Mouse (Mus musculus) G1E (cell line): Measurements from ENCODE around the gene B130006D01Rik. TPM values are rescaled to one million over a fixed set of nuclear protein-coding genes. Genes with fewer than 3 reads are reported as not detected.

ENCODE experiments used
- ATAC-seq: 2 replicates; pipeline ENCODE4 v1.8.0; 2016; ENCODE audit warnings: mild to moderate bottlenecking; ENCODE audit not compliant: insufficient number of reproducible peaks, poor library complexity, low FRiP score, severe bottlenecking; ENCODE audit errors: extremely low read depth
- DNase-seq: peaks from one replicate; pipeline ENCODE4 v3.0.0; 2012; ENCODE audit warnings: low spot score
- H3K27me3 ChIP-seq: 2 replicates; pipeline ENCODE4 v1.6.1; 2012; ENCODE audit warnings: mild to moderate bottlenecking, low read length, inconsistent platforms; ENCODE audit not compliant: insufficient read depth
- H3K36me3 ChIP-seq: replicated peaks from 2 replicates; pipeline ENCODE3; 2012; ENCODE audit warnings: mild to moderate bottlenecking, inconsistent platforms
- H3K4me1 ChIP-seq: 2 replicates; pipeline ENCODE4 v1.6.1; 2012; ENCODE audit warnings: low read depth, low read length, inconsistent platforms, mixed read lengths; ENCODE audit not compliant: insufficient read depth
- H3K4me3 ChIP-seq: 2 replicates; pipeline ENCODE4 v1.5.1; 2012; ENCODE audit warnings: low read depth, mild to moderate bottlenecking, inconsistent platforms, low read length, moderate library complexity, mixed read lengths
- H3K9me3 ChIP-seq: replicated peaks from 2 replicates; pipeline ENCODE4 v1.6.1; 2012; ENCODE audit warnings: inconsistent platforms
- CTCF ChIP-seq: IDR thresholded peaks from 2 replicates; pipeline ENCODE4 v1.5.1; 2012; ENCODE audit warnings: low read depth, low read length, inconsistent platforms, mixed read lengths
- GATA1 ChIP-seq: IDR thresholded peaks from 2 replicates; pipeline ENCODE4 v1.6.1; 2012; ENCODE audit warnings: borderline replicate concordance, low read length, inconsistent platforms, mixed read lengths
- GATA2 ChIP-seq: IDR thresholded peaks from 2 replicates; pipeline ENCODE4 v1.6.1; 2012; ENCODE audit warnings: low read depth, low read length, inconsistent platforms, borderline replicate concordance
- POLR2AphosphoS5 ChIP-seq: IDR thresholded peaks from 2 replicates; pipeline ENCODE4 v1.6.1; 2012; ENCODE audit warnings: low read depth, low read length, inconsistent platforms; ENCODE audit not compliant: insufficient replicate concordance
- TAL1 ChIP-seq: conservative IDR thresholded peaks from 2 replicates; pipeline ENCODE4 v1.6.1; 2012; ENCODE audit warnings: low read depth, low read length, inconsistent platforms, mixed read lengths
- polyA plus RNA-seq: library from polyadenylated mRNA; stranded (reverse); fragments of >175 nt; gene quantifications from 2 replicates; pipeline ENCODE4 v1.2.3, GENCODE M21; 2012
- total RNA-seq, 2 experiments: library from RNA; stranded (forward) in 1 of 2; stranded (reverse) in 1 of 2; fragments of 200-1000 nt in 1 of 2; fragments of >200 nt in 1 of 2; fragmentation: Nextera tagmentation in 1 of 2; gene quantifications; 2 replicates each; pipeline ENCODE4 v1.2.3; 2014 to 2017

The B130006D01Rik gene
- total and polyA plus RNA-seq, 3 experiments, result 0.02 to 28.1 (median 9.0) TPM

DNA sequence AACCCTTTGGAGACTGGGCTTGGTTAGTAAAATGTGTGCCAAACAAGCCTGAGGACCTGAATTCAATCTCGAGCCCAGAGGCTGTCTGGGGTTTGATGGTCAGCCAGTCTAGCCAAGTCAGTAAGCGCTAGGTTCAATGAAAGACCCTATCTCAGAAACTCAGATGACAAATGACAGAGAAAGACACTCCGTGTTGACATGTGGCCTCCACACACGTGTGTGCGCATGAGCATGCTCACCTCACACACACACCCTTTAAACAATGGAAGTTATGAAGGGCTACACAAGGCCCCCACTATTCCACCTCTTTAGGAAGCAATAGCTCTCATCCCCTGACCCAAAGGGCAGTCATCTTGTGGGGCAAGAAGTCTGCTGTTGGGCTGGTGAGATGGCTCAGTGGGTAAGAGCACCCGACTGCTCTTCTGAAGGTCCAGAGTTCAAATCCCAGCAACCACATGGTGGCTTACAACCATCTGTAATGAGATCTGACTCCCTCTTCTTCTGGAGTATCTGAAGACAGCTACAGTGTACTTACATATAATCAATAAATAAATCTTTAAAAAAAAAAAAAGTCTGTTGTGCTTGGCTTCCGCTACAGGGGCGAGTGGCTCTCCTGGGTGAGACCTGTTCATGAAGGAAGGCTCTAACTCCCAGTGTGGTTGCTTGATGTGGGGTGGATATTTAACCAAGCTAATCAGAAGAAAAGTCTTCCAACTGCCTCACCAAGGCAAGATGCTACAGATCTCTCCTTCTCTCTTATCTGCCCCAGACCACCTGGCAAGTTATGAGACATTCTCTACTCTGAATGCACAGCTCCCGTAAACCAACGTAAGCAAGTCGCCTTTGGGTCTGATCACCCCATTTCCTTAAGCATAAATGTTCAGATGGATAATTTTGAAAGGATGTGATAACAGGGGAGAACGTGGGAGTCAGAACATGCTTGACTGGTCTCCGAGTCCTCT is 22.3 kb upstream of the B130006D01Rik start:
- ATAC-seq (peak; percentile 90), DNase-seq (peak; percentile 61)
- peaks cover 28% of the 10 kb centered on the region for H3K36me3 ChIP-seq
- peaks cover 77% of the 10 kb centered on the region for H3K4me1 ChIP-seq
- no peak for TF ChIP-seq GATA1
- TF ChIP-seq POLR2AphosphoS5, result no peak
- peak; percentile 92 for TF ChIP-seq TAL1
- H3K27me3 ChIP-seq, result no peaks in the 10 kb centered on the region
- H3K9me3 ChIP-seq, result peaks cover 25% of the 10 kb centered on the region
- no peak overlapping the region; the same call in 1 of the 2 replicates for H3K4me3 ChIP-seq

DNA sequence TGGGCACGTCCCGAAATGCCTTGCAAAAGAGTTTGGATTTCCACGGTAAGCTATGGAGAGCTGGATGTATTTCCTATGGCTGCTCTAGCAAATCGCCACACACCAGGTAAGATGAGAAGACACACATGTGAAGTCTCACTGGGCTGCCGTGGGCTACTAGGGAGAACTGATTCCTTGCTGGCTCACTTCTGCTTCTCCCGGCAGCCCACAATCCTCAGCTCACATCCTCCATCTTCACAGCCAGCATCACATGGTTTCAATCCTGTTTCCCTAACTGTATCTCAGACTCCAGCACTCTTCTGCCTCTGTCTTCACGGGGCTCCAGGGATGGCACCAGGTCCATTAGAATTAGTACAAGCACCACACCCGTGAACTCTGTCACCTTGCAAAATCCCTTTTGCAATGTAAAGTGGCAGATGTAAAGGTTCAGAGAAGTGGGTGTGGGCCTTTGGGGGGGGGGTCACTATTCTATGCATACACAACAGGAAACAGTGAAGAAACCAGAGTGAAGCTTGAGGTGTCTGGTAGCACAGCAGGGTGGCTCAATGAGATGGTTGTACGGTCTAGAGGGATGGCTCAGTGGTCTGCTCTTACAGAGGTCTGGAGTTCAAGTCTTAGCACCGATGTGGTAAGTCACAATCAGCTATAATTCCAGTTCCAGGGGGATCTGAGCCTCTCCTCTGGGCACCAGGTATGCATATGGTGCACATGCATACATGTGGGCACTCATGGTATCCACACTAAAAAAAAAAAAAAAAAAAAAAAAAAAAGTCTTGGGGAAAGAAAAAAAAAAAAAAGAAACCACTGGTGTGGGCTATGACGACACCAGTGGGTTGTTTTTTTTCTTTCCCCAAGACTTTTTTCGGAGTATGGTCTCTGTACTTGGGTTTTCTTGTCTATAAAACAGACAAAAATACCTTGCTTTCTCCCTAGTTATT is 19.1 kb upstream of the B130006D01Rik start:
- H3K27me3 ChIP-seq, result no peaks in the 10 kb centered on the region
- H3K4me1 ChIP-seq, result peaks cover 77% of the 10 kb centered on the region
- DNase-seq (no peak), ATAC-seq (no peak)
- peaks cover 25% of the 10 kb centered on the region for H3K9me3 ChIP-seq
- peaks cover 10% of the 10 kb centered on the region for H3K36me3 ChIP-seq
- TF ChIP-seq POLR2AphosphoS5, result no peak
- no peak for TF ChIP-seq CTCF
- no peak overlapping the region for H3K4me3 ChIP-seq

DNA sequence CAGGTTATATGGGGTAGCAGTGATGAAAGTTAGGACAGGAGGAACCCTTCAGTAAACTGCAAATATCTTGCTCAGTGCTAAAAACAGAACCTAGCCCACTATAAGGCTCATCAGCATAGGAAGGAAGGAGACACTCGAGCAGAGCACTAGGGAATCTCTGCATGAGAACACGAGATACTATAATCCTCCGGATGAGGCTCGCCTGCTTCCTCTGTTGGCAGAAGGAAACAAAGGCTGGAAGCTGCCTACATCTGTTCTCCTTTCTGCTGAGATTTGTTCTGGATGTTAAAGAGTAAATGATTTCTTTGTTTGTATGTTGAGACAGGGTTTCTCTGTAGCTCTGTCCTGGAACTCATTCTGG is 18.4 kb upstream of the B130006D01Rik start:
- no peaks in the 10 kb centered on the region for H3K27me3 ChIP-seq
- DNase-seq (no peak), ATAC-seq (no peak)
- no peak for TF ChIP-seq GATA2
- TF ChIP-seq GATA1, result no peak
- no peak for TF ChIP-seq POLR2AphosphoS5
- TF ChIP-seq TAL1, result no peak
- TF ChIP-seq CTCF, result no peak
- H3K9me3 ChIP-seq, result peaks cover 25% of the 10 kb centered on the region
- H3K4me1 ChIP-seq, result peaks cover 77% of the 10 kb centered on the region
- peaks cover 10% of the 10 kb centered on the region for H3K36me3 ChIP-seq
- H3K4me3 ChIP-seq, result no peak overlapping the region

DNA sequence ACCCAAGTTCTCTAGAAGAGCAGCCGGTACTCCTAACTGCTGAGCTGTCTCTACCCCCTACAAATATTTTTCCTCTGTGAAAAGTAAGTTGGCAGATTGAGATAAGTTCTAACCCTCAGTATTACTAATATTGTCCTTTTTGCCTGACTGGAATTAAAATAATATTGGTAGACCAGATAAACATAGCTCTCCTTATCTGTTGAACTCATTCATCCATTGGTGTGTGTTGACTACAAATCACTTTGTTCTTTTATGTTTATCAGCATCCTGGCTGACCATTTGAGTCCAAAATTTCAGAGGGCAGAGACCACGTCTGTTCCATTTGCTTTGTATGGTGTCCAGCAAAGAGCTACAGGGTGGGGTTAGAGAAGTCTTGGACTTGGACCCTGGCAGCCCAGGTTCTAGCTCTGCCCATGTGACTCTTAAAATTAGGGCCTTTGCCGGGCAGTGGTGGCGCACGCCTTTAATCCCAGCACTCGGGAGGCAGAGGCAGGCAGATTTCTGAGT is 13.8 kb upstream of the B130006D01Rik start:
- ATAC-seq, result no peak
- H3K4me1 ChIP-seq, result peaks cover 68% of the 10 kb centered on the region
- no peak for TF ChIP-seq GATA2
- peak; percentile 28 for TF ChIP-seq TAL1
- peaks cover 10% of the 10 kb centered on the region for H3K36me3 ChIP-seq
- H3K4me3 ChIP-seq, result no peak overlapping the region; the same call in 1 of the 2 replicates
- H3K27me3 ChIP-seq, result no peaks in the 10 kb centered on the region
- DNase-seq, result no peak
- 0 out of 2 replicates have a peak, but pooled peaks cover 4% of the 10 kb centered on the region for H3K9me3 ChIP-seq

DNA sequence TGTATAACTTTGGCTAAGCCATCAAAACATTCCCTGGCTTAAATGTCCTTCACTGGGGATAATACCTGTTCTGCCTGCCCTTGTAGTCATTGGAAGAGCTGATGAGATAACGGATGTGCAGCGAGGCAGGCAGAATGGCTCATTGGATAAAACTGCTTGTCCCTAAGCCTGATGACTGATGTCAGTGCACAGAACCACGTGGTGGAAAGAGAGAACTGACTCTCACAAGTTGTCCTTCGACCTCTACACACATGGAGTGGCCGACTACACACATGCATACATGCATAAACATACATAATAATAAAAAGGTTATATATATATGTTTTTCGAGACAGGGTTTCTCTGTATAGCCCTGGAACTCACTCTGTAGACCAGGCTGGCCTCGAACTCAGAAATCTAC is 12.9 kb upstream of the B130006D01Rik start:
- peaks cover 72% of the 10 kb centered on the region for H3K4me1 ChIP-seq

DNA sequence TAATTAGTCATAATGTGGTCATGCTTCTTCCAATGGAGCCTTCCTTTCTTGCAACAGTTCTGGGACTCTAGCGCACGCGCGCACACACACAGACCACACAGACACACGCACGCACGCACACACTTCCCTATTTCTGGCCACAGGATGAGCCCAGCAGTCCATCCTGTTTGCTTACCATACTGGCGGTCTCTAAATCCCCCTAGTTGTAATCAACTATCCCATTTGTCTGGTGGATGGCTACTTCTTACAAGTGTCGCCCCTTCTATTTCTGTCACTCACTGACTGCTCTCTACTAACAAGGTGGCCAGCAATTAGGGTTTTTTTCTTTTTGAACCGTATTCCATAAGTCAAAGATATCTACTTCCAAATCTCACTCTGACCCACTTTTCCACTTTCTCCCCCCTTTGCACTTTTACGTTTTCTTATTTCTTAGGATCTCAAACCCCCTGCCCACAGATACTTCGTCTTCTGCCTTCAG is 11.3 kb upstream of the B130006D01Rik start:
- ATAC-seq (no peak), DNase-seq (no peak)
- peak overlapping the region; percentile 98; the same call in 1 of the 2 replicates for H3K4me3 ChIP-seq
- no peaks in the 10 kb centered on the region for H3K27me3 ChIP-seq
- no peaks in the 10 kb centered on the region for H3K9me3 ChIP-seq
- H3K4me1 ChIP-seq, result peaks cover 78% of the 10 kb centered on the region
- peaks cover 16% of the 10 kb centered on the region for H3K36me3 ChIP-seq
- TF ChIP-seq POLR2AphosphoS5, result no peak
- TF ChIP-seq GATA2, result no peak

More for the DNA sequence above, 12.9 kb upstream of the B130006D01Rik start:
- TF ChIP-seq TAL1, result no peak
- no peak for TF ChIP-seq GATA1
- no peak for TF ChIP-seq GATA2
- TF ChIP-seq POLR2AphosphoS5, result no peak
- Histone ChIP-seq H3K4me3 (no peak overlapping the region), H3K36me3 (peaks cover 10% of the 10 kb centered on the region), H3K9me3 (no peaks in the 10 kb centered on the region), H3K27me3 (no peaks in the 10 kb centered on the region)
- DNase-seq, result no peak
- no peak for ATAC-seq
